Mouse (Mus musculus): ENCODE results near the gene Naa80. TPM values are rescaled to one million over a fixed set of nuclear protein-coding genes. Genes with fewer than 3 reads are reported as not detected.
A peak's percentile ranks its signal among the peaks of the same experiment; 100 is the strongest.

The Naa80 gene
- polyA plus RNA-seq, 1 experiment, result 34.1 TPM

GRCm38 (mm10) chr9:107600745-107601144, 22.1 kb downstream of the Naa80 start:
- Histone ChIP-seq H3K4me1 (ENCODE audit: control insufficient read depth, insufficient read depth, insufficient read length) (peaks cover 24% of the 10 kb centered on the region), H3K27me3 (ENCODE audit: control insufficient read depth, insufficient read depth, low read length) (no peaks in the 10 kb centered on the region), H3K27ac (ENCODE audit: insufficient read depth, low read length) (no peak overlapping the region), H3K36me3 (ENCODE audit: control insufficient read depth, insufficient read depth, low read length) (no peaks in the 10 kb centered on the region), H3K4me3 (ENCODE audit: extremely low read depth, insufficient read depth, insufficient read length) (no peak overlapping the region)
- 76% methylated on average over 12 of the region's 12 CpGs for WGBS
- no peak for DNase-seq (ENCODE audit: low read depth in 1 of 2, low spot score in 2 of 2)
- no peak for TF ChIP-seq POLR2A (IDR thresholded peaks at IDR 0.05; ENCODE audit: low read depth, low read length)
- TF ChIP-seq CTCF (IDR thresholded peaks at IDR 0.05; ENCODE audit: extremely low read depth, insufficient read depth, insufficient read length, insufficient replicate concordance), result no peak

DNA sequence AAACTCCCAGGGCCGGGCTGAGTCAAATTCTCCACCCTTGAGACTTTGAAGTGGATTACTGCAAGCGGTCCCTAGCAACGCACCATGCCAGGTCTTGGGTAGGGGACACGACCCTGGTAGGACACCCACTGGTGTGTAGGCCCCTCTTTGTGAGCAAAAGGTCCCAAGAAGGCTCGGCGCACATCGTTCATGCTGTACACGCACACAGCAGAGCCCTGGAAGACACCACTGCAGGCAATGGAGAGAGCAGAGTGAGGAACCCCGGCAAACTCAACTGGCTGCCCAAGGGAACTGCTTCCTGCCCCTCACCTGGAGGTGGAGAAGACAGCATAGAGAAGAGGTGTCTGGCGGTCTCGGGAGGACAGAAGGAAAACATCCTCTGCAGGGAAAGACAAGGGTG, 22.6 kb downstream of the Naa80 start:
- no peak overlapping the region for H3K4me3 ChIP-seq (ENCODE audit: extremely low read depth, insufficient read depth, insufficient read length)
- no peaks in the 10 kb centered on the region for H3K27me3 ChIP-seq (ENCODE audit: control insufficient read depth, insufficient read depth, low read length)
- no peak for DNase-seq (ENCODE audit: low read depth in 1 of 2, low spot score in 2 of 2)
- TF ChIP-seq CTCF (IDR thresholded peaks at IDR 0.05; ENCODE audit: extremely low read depth, insufficient read depth, insufficient read length, insufficient replicate concordance) (no peak), POLR2A (IDR thresholded peaks at IDR 0.05; ENCODE audit: low read depth, low read length) (no peak)
- no peaks in the 10 kb centered on the region for H3K36me3 ChIP-seq (ENCODE audit: control insufficient read depth, insufficient read depth, low read length)
- 84% methylated on average over 11 of the region's 11 CpGs for WGBS
- H3K4me1 ChIP-seq (ENCODE audit: control insufficient read depth, insufficient read depth, insufficient read length), result peaks cover 24% of the 10 kb centered on the region
- no peak overlapping the region for H3K27ac ChIP-seq (ENCODE audit: insufficient read depth, low read length)

DNA sequence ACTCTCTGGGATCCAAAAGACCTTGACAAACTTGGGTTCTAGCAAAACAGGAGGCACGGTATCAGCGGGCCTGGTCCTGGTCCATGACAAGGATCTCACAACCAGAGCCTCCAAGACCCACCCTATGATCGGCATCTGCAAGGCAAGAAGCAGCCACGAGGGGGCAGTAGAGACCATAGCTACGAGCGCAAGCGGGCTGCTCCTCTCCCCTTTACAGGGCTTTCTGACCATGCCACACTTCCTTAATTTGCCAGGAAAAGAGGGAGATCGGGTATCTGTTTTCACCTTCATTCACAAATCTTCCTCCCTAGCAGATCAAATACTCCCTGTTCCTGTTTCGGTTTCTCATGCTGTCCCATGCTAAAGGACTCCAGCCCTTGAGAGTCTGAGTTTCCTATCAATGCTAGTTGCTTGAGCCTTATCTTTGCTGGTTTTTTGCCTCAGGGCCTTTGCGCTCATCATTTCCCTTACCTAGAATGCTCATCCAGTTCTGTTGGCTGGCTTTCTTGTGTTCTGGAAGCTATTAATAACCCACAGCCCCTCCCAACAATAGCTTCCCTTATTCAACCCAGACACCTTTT, 23.5 kb downstream of the Naa80 start:
- Histone ChIP-seq H3K4me3 (ENCODE audit: extremely low read depth, insufficient read depth, insufficient read length) (no peak overlapping the region), H3K4me1 (ENCODE audit: control insufficient read depth, insufficient read depth, insufficient read length) (peaks cover 24% of the 10 kb centered on the region), H3K27me3 (ENCODE audit: control insufficient read depth, insufficient read depth, low read length) (no peaks in the 10 kb centered on the region), H3K36me3 (ENCODE audit: control insufficient read depth, insufficient read depth, low read length) (no peaks in the 10 kb centered on the region), H3K27ac (ENCODE audit: insufficient read depth, low read length) (no peak overlapping the region)
- TF ChIP-seq CTCF (IDR thresholded peaks at IDR 0.05; ENCODE audit: extremely low read depth, insufficient read depth, insufficient read length, insufficient replicate concordance) (peak; percentile 99), POLR2A (IDR thresholded peaks at IDR 0.05; ENCODE audit: low read depth, low read length) (no peak)
- peak; percentile 65 to 87 for DNase-seq (ENCODE audit: low read depth in 1 of 2, low spot score in 2 of 2)
- WGBS, result 3% methylated on average over 10 of the region's 10 CpGs

- 40% methylated on average over 6 of the region's 6 CpGs for WGBS
- peak in 1 of 2 experiments; percentile 52 for DNase-seq (ENCODE audit: low read depth in 1 of 2, low spot score in 2 of 2)
- H3K4me3 ChIP-seq (ENCODE audit: extremely low read depth, insufficient read depth, insufficient read length), result no peak overlapping the region
- H3K4me1 ChIP-seq (ENCODE audit: control insufficient read depth, insufficient read depth, insufficient read length), result peaks cover 24% of the 10 kb centered on the region
- no peaks in the 10 kb centered on the region for H3K27me3 ChIP-seq (ENCODE audit: control insufficient read depth, insufficient read depth, low read length)
- no peak overlapping the region for H3K27ac ChIP-seq (ENCODE audit: insufficient read depth, low read length)
- TF ChIP-seq CTCF (IDR thresholded peaks at IDR 0.05; ENCODE audit: extremely low read depth, insufficient read depth, insufficient read length, insufficient replicate concordance), result no peak
- no peak for TF ChIP-seq POLR2A (IDR thresholded peaks at IDR 0.05; ENCODE audit: low read depth, low read length)
- H3K36me3 ChIP-seq (ENCODE audit: control insufficient read depth, insufficient read depth, low read length), result no peaks in the 10 kb centered on the region
Measured at GRCm38 (mm10) chr9:107603251-107603650, 24.6 kb downstream of the Naa80 start.

DNA sequence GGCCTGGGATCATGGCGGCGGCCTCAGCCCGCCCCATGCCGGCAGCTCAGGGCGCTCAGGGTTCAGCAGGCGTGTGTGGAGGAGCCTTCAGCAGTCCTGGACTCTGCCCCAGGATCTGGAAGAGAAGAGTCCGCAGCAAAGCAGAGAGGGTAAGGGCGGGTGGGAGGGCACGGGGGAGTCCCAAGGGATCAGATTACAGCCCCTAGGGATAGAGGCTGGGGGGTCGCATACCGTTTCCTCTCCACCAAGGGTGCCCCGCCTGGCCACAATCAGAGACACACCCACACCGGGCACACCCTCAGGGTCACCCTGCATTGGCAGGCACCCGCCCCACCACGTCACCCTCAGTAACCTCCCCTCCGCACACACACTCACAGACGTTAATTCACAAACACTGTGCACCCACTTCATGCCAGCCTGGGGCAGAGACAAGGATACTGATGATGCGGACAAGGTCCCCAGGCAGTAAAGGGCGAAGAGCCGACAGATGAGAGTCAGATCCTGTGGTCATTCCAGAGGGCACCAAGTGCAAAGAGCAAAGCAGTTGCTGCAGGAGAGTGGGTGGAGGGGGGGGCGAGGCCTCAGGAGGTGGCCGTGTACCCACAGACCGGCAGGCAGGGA, 26.5 kb downstream of the Naa80 start:
- Histone ChIP-seq H3K27ac (ENCODE audit: insufficient read depth, low read length) (no peak overlapping the region), H3K36me3 (ENCODE audit: control insufficient read depth, insufficient read depth, low read length) (no peaks in the 10 kb centered on the region), H3K4me3 (ENCODE audit: extremely low read depth, insufficient read depth, insufficient read length) (no peak overlapping the region), H3K27me3 (ENCODE audit: control insufficient read depth, insufficient read depth, low read length) (no peaks in the 10 kb centered on the region), H3K4me1 (ENCODE audit: control insufficient read depth, insufficient read depth, insufficient read length) (peaks cover 24% of the 10 kb centered on the region)
- TF ChIP-seq CTCF (IDR thresholded peaks at IDR 0.05; ENCODE audit: extremely low read depth, insufficient read depth, insufficient read length, insufficient replicate concordance) (no peak), POLR2A (IDR thresholded peaks at IDR 0.05; ENCODE audit: low read depth, low read length) (no peak)
- DNase-seq (ENCODE audit: low read depth in 1 of 2, low spot score in 2 of 2), result no peak
- WGBS, result 66% methylated on average over 23 of the region's 23 CpGs

DNA sequence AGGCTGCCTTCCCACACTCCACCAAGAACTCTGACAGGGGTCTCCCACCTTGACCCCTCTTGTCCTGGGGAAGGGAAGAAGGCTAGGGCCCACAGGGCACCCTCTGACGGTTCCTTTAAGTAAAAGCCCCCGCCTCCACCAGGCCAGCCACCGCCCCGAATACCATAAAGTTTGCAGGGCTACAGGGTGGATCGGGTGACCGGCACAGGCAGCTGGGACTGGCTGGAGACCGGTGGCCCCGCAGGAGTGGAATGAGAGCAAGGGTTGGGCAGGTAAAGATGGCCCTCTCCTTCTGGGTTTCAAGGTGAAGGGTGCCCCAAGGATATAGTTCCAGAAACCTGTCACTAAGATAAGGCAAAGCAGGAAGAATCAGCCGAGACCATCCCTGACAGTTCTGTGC, 27.9 kb downstream of the Naa80 start:
- Histone ChIP-seq H3K27ac (ENCODE audit: insufficient read depth, low read length) (no peak overlapping the region), H3K27me3 (ENCODE audit: control insufficient read depth, insufficient read depth, low read length) (no peaks in the 10 kb centered on the region), H3K4me1 (ENCODE audit: control insufficient read depth, insufficient read depth, insufficient read length) (peaks cover 20% of the 10 kb centered on the region), H3K4me3 (ENCODE audit: extremely low read depth, insufficient read depth, insufficient read length) (no peak overlapping the region), H3K36me3 (ENCODE audit: control insufficient read depth, insufficient read depth, low read length) (no peaks in the 10 kb centered on the region)
- TF ChIP-seq CTCF (IDR thresholded peaks at IDR 0.05; ENCODE audit: extremely low read depth, insufficient read depth, insufficient read length, insufficient replicate concordance) (no peak), POLR2A (IDR thresholded peaks at IDR 0.05; ENCODE audit: low read depth, low read length) (no peak)
- WGBS, result 80% methylated on average over 9 of the region's 9 CpGs
- no peak for DNase-seq (ENCODE audit: low read depth in 1 of 2, low spot score in 2 of 2)

DNA sequence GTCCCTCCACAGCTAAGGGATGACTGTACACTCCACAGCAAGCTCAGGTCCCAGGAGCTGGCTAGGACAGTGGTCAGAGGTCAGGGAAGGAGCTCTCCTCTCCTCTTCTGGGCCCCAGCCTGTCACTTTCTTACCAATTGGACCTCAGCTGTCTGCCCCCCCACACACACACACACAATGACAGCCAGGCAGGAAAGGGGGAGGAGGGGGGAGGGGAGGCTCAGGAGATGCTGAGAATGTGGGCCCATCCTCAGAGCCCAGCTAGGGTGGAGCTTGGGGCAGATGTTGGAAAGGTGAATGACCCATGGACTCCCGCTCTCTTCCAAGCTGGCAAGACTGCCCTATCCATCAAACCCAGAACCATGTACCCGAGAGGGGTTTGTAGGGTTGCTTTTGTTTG, 28.3 kb downstream of the Naa80 start:
- Histone ChIP-seq H3K36me3 (ENCODE audit: control insufficient read depth, insufficient read depth, low read length) (no peaks in the 10 kb centered on the region), H3K27ac (ENCODE audit: insufficient read depth, low read length) (no peak overlapping the region), H3K4me3 (ENCODE audit: extremely low read depth, insufficient read depth, insufficient read length) (no peak overlapping the region), H3K4me1 (ENCODE audit: control insufficient read depth, insufficient read depth, insufficient read length) (peaks cover 18% of the 10 kb centered on the region), H3K27me3 (ENCODE audit: control insufficient read depth, insufficient read depth, low read length) (no peaks in the 10 kb centered on the region)
- TF ChIP-seq CTCF (IDR thresholded peaks at IDR 0.05; ENCODE audit: extremely low read depth, insufficient read depth, insufficient read length, insufficient replicate concordance), result no peak
- no peak for TF ChIP-seq POLR2A (IDR thresholded peaks at IDR 0.05; ENCODE audit: low read depth, low read length)
- DNase-seq (ENCODE audit: low read depth in 1 of 2, low spot score in 2 of 2), result no peak
- WGBS, result 94% methylated on average over 2 of the region's 2 CpGs
